Mouse (Mus musculus) kidney, postnatal 4 days (tissue): ENCODE results near the gene Wfs1.
A peak's percentile ranks its signal among the peaks of the same experiment; 100 is the strongest.

Source experiments
- DNase-seq, 2 experiments: peaks; one replicate each; pipeline ENCODE4 v3.0.0; 2021; ENCODE audit warnings: mixed read lengths in 2 of 2

Gene Wfs1

DNA sequence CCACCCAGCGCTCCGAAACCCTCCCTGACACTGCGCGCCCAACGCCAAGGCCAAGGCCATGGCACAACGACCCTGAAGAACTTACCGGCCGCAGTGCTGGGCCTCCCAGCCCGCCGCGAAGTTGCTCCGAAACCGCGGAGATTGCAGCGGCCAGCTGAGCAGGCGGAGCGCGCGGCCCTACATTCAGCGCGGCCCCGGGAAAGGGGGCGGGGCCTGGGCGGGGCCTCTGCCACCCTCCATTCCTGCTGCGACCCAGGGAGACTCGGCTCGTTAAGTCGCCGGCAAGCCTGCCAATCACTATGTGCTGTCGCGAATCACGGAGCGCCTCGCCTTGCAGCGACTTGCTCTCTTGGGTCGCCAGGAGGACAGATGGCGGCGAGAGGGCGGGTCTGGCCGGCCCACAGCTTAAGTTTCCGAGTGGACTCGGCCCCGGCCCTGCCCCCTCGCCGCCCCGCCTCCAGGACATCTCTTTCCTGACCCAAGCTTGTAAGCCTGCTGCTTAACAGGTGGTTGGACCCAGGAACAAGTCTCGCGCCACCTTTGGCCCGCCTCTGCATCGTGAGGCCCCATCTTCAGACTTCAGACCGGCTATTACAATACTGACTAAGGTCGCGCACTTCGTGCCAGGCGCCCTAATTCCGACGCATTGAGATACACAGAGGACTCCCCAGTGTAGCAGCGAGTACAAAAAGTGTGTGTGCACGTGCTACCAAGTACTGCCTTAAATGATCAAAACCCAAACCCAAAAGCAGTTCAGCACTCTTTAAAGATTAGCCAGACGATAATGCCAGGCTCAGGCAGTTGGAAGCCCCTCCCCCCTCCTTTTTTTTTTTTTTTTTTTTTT, at the start of gene Wfs1:
Gene Wfs1 (minus strand): TSS at position 425 of the 844 bp plus-strand sequence.
- peak; percentile 97 to 99 for DNase-seq

GRCm38 (mm10) chr5:37036884-37037283, 47.9 kb upstream of the Wfs1 start:
- DNase-seq, result no peak

DNA sequence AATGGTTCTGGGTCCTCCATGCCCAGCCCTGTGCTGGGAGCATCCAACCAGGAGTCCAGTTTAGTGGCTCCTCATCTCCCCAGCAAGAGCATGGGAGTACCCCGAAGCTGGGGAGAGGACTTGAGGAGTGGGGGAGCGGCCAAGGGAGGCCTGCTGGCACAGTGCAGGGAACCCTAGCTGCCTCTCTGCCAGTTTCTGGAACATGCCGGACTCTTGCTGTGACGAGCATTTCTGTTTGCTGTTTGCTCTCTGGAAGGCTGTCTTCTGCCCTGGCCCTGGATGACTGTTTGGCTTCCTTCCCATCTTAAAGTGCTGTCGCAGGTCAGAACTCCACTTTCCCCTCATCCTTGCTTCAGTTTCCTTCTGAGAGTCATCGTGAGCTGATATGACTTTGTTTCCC, 46.9 kb upstream of the Wfs1 start:
- no peak for DNase-seq

GRCm38 (mm10) chr5:37035192-37035591, 46.2 kb upstream of the Wfs1 start:
- no peak for DNase-seq

DNA sequence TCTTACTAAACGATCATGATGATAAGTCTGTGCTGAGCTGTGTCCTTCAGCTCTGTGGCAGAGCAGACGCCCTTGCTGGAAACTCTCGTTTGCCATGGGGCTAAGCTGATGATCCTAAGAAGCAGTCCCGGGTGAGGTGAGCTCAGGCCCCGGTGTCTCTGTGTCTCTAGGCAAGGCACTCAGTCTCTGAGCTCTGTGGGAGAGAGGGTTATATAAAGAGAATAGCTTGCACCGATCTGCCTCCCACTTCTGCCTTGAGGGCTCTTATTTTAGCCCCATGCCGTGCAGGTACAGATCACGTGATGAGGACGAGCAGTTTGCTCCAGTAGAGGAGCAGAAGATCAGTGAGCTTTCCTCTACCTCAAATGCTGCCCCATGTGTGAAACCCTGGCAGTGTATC, 41.7 kb upstream of the Wfs1 start:
- no peak for DNase-seq

DNA sequence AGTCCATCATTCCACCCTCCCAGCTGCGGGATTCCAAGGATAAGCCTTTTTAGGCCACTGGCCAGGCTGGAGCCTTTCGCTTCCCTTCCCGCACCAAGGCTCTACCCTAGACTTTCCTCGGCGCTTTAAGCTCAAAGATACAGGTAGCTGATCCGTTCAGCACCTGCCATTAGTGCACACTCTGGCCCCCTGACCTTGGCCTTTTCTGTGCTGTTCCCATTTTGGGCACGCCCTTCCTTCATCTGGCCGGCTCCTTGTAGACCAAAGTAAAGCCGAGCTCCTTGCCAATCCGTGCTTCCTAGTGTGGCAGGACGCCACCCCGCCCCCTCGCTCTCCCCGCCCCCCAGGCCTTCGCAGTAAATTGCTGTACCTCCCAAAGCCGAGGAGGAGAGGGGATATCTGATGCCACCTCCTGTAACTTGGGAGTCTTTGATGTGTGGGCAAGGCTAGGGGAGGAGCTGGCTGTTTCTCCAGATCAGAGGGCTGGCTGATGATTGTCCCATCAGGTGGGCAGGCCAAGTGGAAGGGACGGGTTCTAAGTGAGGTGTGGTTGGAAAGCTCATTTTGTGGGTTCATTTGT, 40.4 kb upstream of the Wfs1 start:
- peak in 1 of 2 experiments; percentile 8 for DNase-seq

DNA sequence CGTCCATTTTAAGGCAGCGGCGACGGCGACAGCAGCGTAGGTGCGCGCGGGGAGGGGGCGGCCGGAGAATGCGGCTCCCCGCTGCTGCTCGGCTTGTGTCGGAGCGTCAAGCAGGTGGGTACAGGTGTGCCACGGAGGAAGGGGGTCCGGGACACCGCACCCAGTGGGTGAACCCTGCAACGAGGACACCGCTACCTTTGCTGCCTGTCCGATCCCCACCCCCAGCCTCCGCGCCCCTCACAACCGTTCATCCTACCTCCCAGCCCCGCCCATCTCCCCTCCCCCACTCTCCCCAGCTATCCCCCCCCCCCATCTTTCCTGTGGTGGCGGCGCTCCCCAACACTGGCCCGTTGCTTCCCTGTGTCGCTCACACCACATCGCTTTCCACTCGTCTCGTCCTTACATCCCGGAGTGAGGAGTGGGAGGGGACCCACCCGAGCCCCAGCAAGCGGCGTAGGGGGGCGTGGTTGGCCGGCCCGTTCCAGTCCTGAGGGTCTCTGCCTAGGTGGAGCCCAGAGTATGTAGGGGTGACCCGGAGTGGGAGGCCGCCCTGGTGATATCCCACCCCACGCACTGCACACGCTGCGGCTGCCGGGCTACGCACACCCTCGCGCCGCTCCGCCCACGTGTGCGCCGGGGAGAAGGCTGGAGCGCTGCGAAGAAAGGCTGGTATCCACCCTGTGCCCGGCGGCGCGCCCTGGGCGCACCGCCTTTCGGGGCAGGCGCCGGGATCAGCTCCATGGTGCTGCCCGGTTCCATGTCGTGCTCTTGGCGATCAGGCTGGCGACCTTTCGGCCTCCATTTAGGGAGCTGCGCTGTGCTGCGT, 39.7 kb upstream of the Wfs1 start:
- peak in 1 of 2 experiments; percentile 25 for DNase-seq

DNA sequence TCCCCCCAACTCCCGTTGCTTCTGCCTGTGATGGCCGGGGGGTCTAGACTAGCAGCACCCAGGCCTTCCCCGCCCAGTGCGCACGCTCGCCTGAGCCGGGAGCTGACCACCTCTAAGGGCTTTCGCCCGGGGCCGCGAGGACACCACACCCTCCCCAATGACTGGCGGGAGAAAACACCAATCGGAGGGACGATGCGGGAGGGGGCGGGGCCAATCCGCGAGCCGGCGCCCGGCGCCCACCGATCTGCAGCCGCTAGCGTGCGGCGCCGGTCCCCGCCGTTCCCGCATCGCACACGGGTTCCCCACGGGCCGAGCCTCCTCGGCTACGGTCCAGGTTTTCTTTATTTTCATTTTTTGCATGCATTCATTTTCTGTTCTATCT, 39.1 kb upstream of the Wfs1 start:
- DNase-seq, result peak; percentile 86 to 87

GRCm38 (mm10) chr5:37027701-37028100, 38.7 kb upstream of the Wfs1 start:
- DNase-seq, result no peak

DNA sequence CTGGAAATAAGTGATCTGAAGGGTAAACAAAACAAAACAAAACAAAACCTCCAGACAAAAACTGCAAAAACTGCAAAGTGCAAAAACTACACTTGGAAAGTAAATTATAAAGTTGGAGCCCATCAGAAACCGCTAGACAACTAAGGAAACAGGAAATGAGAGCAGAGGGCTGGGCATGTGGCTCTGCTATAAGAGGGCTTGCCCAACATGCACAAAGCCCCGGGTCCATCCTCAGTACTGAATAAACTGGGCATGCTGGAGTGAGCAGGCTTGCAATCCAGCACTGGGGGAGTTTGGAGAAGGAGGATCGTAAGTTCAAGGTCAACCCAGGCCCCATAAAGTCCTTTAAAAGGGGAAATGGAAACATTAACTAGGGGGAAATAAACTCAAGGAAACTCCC, 28.2 kb upstream of the Wfs1 start:
- no peak for DNase-seq

GRCm38 (mm10) chr5:37015612-37016310, 26.8 kb upstream of the Wfs1 start:
- DNase-seq, result peak; percentile 81 to 85

GRCm38 (mm10) chr5:37010666-37011317, 21.8 kb upstream of the Wfs1 start:
- DNase-seq, result no peak

- DNase-seq, result peak; percentile 49 to 66
Observed at GRCm38 (mm10) chr5:37009761-37010160, 20.8 kb upstream of the Wfs1 start.

- peak; percentile 85 to 87 for DNase-seq
Observed at GRCm38 (mm10) chr5:37002001-37002400, 13.0 kb upstream of the Wfs1 start.

DNA sequence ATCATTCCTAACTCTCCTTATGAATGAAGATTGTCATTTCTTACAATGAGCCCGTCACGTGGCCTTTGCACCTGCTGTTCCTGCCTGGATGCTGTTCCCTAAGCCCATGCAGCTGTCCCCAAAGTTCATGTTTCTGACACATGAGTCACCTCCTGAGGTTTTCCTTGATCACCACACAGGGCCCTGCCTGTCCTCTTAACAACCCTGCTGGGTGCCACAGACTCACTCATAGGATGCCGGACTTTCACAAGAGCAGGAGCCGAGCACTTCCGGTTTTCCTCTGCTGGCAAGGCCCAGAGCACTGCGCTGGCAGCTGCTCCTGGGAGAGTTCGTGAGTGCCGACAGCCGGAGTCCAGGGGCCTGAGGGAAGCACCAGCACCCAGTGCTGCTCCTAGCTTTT, 12.0 kb upstream of the Wfs1 start:
- no peak for DNase-seq

DNA sequence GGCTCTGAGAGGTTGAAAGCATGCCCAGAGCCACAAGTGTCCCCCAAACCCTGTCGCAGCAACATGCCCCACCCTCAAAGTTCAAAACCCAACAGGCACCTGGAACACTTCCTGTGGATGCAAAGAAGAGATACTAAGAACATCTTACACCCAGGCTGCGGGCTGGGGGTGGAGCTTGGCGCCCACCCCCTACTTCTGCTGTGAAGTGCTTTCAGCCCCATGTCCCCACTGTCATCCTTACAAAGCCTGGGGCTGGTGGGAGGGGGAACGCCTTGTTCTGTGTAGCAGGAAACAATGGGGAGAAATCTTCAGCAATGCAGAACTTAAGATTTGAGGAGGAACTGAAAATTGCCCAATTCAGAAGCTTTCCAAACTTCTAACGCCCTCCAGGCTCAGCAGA, 9.0 kb upstream of the Wfs1 start:
- DNase-seq, result no peak

DNA sequence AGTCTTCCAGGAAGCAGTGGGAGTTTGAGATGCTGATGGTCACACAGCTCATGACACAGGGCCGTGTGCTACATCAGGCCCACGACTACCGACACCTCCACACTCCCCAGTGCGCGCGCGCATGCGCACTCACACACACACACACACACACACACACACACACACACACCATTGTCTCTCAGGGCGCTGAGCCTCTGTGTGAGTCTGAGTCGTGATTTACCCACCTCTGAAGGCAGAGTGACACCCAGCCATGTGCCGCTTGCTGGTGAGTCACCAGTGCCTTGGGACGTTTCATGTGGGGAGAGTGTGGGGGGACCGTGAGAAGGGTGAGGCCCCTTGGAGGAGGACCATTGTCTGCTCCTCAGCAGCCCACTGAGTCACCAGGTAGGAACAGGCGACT, 7.4 kb upstream of the Wfs1 start:
- no peak for DNase-seq

DNA sequence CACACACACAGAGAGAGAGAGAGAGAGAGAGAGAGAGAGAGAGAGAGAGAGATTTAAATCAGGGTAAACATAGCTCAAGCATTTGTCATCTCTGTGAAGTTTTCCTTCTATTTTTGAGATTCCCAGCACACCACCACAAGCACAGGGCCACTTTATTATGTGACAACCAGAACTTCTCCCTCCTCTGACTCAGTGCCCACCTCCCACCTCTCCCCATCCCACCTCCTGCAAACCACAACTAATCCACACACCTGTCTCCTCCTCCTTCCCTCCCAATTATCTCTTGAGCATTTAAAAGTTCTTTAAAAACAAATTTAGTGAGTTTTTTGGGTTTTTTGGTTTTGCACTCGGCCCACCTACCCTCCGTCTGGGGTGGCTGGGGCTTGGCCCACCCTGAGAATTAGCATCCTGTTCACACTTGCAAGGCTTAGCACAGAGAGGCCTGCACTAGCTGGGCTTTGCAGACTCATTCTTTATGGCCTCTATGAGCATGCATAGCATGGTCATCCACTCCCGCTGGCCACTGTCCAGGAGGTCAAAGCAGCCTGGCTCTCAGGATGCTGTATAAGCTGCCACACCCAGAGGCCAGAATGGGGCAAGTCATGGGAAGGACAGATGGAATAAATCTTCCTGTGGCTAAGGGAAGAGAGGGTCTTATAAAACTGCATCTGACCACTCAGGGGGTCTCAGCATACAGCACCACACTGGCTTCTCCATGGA, 1.8 kb upstream of the Wfs1 start:
- peak; percentile 38 to 55 for DNase-seq

GRCm38 (mm10) chr5:36990196-36990595, 1.2 kb upstream of the Wfs1 start:
- no peak for DNase-seq

DNA sequence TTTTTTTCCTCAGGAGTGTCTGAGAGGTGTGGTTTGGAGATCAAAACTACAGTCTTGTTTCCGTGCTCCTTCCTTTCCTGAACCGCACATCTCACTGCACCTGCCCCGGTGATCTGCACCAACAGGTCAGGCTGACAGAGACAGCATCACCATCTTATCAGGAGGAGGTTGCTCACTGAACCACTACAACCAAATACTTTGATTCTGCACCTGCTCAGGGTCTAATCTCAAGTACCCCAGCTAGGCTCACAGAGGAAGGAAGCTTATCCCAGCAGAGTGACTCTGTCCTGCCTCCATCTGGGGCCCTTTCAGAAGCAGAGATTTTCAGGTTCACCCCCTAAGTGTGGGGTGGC, 596 bp upstream of the Wfs1 start:
- no peak for DNase-seq

GRCm38 (mm10) chr5:36988124-36988780, 753 bp downstream of the Wfs1 start:
- peak; percentile 45 to 65 for DNase-seq
